Mouse (Mus musculus) liver, embryonic 11.5 days (tissue): ENCODE data around the gene Il6ra. TPM values are rescaled to one million over a fixed set of nuclear protein-coding genes. Genes with fewer than 3 reads are reported as not detected.

Experiments
- ATAC-seq: fragments of 200-750 bp; cut with Nextera tagmentation; replicated peaks from 2 replicates; pipeline ENCODE4 v1.8.0; 2017; ENCODE audit warnings: moderate number of reproducible peaks, mild to moderate bottlenecking, moderate TSS enrichment, moderate library complexity; ENCODE audit not compliant: low FRiP score
- DNase-seq: peaks from one replicate; pipeline ENCODE4 v3.0.0-alpha.2; 2017; ENCODE audit warnings: low spot score
- H3K27ac ChIP-seq: fragments of 300-500 bp; sonication (generic); 2 replicates; pipeline ENCODE4 v1.5.1; 2014; ENCODE audit warnings: mild to moderate bottlenecking, low read depth, low read length, control low read depth
- H3K27me3 ChIP-seq: fragments of 300-500 bp; sonication (generic); replicated peaks from 2 replicates; pipeline ENCODE4 v1.6.1; 2014; ENCODE audit warnings: low read length, mixed read lengths; ENCODE audit not compliant: control insufficient read depth, insufficient read depth
- H3K36me3 ChIP-seq: fragments of 300-500 bp; sonication (generic); 2 replicates; pipeline ENCODE4 v1.6.1; 2014; ENCODE audit warnings: mild to moderate bottlenecking, low read length, moderate library complexity, mixed read lengths; ENCODE audit not compliant: control insufficient read depth, insufficient read depth
- H3K4me1 ChIP-seq: fragments of 300-500 bp; sonication (generic); replicated peaks from 2 replicates; pipeline ENCODE4 v1.6.1; 2014; ENCODE audit warnings: low read length, mixed read lengths; ENCODE audit not compliant: control insufficient read depth, insufficient read depth
- H3K4me2 ChIP-seq: fragments of 300-500 bp; sonication (generic); 2 replicates; pipeline ENCODE4 v1.6.1; 2014; ENCODE audit warnings: mild to moderate bottlenecking, control low read depth, moderate library complexity
- H3K4me3 ChIP-seq: fragments of 300-500 bp; sonication (generic); 2 replicates; pipeline ENCODE4 v1.5.1; 2014; ENCODE audit warnings: low read depth, low read length, control low read depth
- H3K9ac ChIP-seq: fragments of 300-500 bp; sonication (generic); 2 replicates; pipeline ENCODE4 v1.6.1; 2014; ENCODE audit warnings: low read depth, low read length, control low read depth
- H3K9me3 ChIP-seq: fragments of 300-500 bp; sonication (generic); 2 replicates; pipeline ENCODE4 v1.6.1; 2016; ENCODE audit warnings: low read length, inconsistent platforms, mixed read lengths; ENCODE audit not compliant: control insufficient read depth
- WGBS: fragments of 180-500 bp; shearing (Covaris S2); extraction: QIAGEN DNeasy Blood & Tissue Kit; methylation state at CpG from one replicate; pipeline ENCODE4 v1.1.7; 2014; 5-methylcytosine and 5-hydroxymethylcytosine counted together
- polyA plus RNA-seq: library from polyadenylated mRNA; unstranded; fragments of >200 nt; fragmentation: Nextera tagmentation; extraction: Ambion mirVana; gene quantifications from 2 replicates; pipeline ENCODE4 v1.2.1, GENCODE M21; 2014

The Il6ra gene
- polyA plus RNA-seq, 1 experiment from 2014 or later = 1.0 TPM

DNA sequence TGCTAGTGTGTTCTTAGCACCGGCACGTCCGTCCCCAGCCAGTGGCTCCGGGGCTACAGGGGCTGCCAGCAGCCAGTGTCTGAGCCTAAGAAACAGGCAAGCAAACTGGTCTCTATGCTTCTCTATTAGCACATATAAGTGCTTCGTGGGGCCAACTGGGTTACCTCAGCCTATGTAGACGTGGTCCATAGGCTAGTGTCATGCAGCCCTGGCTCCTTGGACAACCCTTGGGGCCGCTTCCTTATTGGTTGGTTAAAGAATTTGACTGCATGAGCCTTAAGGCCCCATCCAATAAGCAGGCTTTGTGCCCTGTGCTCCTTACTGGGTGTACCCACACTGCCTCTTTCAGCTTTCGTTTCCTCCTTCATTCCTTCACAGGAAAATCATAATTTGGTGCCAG is 37.2 kb downstream of the Il6ra start:
- Histone ChIP-seq H3K36me3 (no peaks in the 10 kb centered on the region), H3K27ac (no peak overlapping the region), H3K4me3 (no peak overlapping the region), H3K9ac (no peak overlapping the region), H3K4me1 (peaks cover 14% of the 10 kb centered on the region), H3K4me2 (no peak overlapping the region), H3K9me3 (no peaks in the 10 kb centered on the region), H3K27me3 (no peaks in the 10 kb centered on the region)
- ATAC-seq (no peak), DNase-seq (no peak)
- 79% methylated on average over 8 of the region's 8 CpGs for WGBS

DNA sequence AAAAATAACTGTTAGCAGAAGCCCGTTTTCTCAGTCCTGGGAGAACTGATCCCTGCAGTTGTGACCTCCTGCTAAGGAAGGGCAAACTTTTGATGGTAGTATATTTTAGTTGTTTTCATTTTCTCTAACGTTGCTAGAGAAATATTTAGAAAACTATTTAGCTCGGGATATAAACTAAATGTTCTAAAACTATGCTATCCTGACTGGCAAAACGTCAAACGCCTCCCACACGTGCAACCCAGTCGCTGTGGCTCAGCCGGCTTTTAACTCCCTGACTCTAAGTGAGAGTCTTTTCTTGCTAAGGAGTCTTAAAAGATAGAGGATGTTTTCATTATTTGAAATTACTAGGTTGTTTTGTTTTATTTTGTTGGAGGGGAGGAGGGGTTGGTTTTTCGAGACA is 38.0 kb downstream of the Il6ra start:
- H3K36me3 ChIP-seq = no peaks in the 10 kb centered on the region
- no peak overlapping the region for H3K27ac ChIP-seq

DNA sequence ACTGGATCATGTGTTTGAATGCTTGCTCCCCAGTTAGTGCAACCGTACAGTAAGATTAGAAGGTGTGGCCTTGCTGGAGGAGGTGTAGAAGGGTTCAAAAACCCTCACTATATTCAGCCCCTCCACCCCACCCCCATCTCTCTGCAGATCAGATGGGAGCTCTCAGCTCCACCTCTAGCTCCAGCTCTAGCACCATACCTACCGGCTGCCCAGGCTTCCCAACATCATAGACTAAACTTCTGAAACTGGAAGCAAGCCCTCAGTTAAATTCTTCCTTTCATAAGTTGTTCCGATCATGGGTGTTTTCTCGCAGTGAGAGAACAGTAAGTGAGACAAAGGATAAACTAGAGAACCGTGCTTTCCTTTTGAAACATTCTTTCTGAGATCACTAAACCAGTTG is 38.9 kb downstream of the Il6ra start:
- DNase-seq = no peak
- Histone ChIP-seq H3K4me2 (no peak overlapping the region), H3K27me3 (no peaks in the 10 kb centered on the region), H3K36me3 (no peaks in the 10 kb centered on the region), H3K4me1 (peaks cover 25% of the 10 kb centered on the region), H3K9ac (0 out of 2 replicates have a peak overlapping the region, but pooled peaks have one; percentile 20), H3K27ac (no peak overlapping the region), H3K9me3 (no peaks in the 10 kb centered on the region), H3K4me3 (no peak overlapping the region)
- no peak for ATAC-seq
- 86% methylated on average over 5 of the region's 5 CpGs for WGBS

More for the DNA sequence above, 38.0 kb downstream of the Il6ra start:
- no peaks in the 10 kb centered on the region for H3K9me3 ChIP-seq
- no peak overlapping the region for H3K4me3 ChIP-seq
- DNase-seq (no peak), ATAC-seq (no peak)
- H3K9ac ChIP-seq = no peak overlapping the region
- H3K27me3 ChIP-seq = no peaks in the 10 kb centered on the region
- H3K4me1 ChIP-seq = peaks cover 21% of the 10 kb centered on the region
- H3K4me2 ChIP-seq = no peak overlapping the region
- WGBS = 83% methylated on average over 9 of the region's 9 CpGs

DNA sequence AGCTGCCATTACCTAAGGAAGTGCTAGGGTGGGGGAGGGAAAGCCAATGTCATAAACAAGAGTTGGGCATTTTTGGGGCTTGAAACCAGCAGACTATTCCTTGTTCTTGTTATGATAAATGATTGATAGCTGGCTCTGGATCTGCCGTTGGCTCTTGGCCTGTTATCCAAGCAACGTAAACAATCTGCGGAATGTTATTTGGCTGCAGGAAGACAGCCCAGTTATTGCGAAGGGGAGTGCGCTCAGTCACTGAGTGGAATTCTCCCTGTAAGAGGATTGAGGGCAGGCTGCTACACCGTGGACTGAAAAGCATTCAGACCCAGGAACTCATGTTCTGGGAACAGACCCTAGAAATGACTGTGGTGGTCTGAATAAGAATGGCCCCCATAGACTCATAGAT is 40.3 kb downstream of the Il6ra start:
- no peak overlapping the region for H3K9ac ChIP-seq
- H3K4me1 ChIP-seq = peaks cover 29% of the 10 kb centered on the region
- 0 out of 2 replicates have a peak overlapping the region, but pooled peaks have one; percentile 87 for H3K27ac ChIP-seq
- H3K4me3 ChIP-seq = no peak overlapping the region
- DNase-seq (no peak), ATAC-seq (no peak)
- H3K9me3 ChIP-seq = no peaks in the 10 kb centered on the region
- H3K36me3 ChIP-seq = no peaks in the 10 kb centered on the region
- H3K27me3 ChIP-seq = no peaks in the 10 kb centered on the region
- no peak overlapping the region for H3K4me2 ChIP-seq
- WGBS = 74% methylated on average over 6 of the region's 6 CpGs

DNA sequence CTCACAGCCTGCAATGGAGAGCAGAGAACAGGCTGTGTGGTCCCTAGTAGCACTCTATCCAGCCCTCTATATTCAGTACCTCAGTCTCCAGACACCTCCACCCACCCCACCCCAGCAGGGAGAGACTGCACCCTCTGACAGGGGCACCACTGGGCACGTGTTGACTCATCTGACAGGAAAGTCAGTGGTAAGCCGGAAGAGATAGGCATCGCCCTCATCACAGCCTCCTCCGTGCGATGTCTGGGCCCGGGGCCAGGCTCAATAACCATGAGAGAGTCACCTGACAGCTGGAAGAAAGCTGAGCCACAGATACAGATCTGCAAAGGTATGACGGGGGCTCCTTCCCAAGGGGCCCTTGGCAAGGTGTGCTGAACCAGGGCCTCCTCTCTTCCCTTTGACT is 40.8 kb downstream of the Il6ra start:
- Histone ChIP-seq H3K27ac (peak overlapping the region; percentile 87), H3K36me3 (no peaks in the 10 kb centered on the region), H3K4me1 (peaks cover 29% of the 10 kb centered on the region), H3K4me2 (no peak overlapping the region), H3K9me3 (no peaks in the 10 kb centered on the region), H3K9ac (0 out of 2 replicates have a peak overlapping the region, but pooled peaks have one; percentile 9), H3K4me3 (no peak overlapping the region), H3K27me3 (no peaks in the 10 kb centered on the region)
- WGBS = 71% methylated on average over 7 of the region's 7 CpGs
- ATAC-seq = peak; percentile 46; the same call in 1 of the 2 replicates
- no peak for DNase-seq

DNA sequence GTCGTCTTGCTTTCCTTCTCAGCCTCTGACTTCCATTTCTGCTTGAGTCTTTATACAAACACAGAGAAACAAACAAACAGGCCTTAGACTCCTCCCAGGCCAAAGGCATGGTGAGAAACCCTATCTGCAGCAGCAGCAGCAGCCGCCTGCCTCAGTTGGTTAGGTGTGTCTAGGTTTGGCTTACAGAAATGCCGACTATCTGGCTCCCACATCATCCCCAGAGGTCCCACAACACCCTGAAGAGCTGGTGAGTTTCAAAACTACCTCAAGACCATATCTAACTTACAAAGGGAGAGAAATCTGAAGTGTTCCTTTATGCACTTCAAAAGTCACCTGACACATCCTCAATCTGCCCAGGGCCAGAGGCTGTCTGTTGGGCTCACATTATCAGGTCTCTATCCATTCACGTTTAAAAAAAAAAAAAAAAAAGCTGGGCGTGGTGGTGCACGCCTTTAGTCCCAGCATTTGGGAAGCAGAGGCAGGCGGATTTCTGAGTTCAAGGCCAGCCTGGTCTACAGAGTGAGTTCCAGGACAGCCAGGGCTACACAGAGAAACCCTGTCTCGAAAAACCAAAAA is 41.6 kb downstream of the Il6ra start:
- 53% methylated on average over 8 of the region's 8 CpGs for WGBS
- H3K4me3 ChIP-seq = no peak overlapping the region
- peak overlapping the region; percentile 55 for H3K4me2 ChIP-seq
- peak overlapping the region; percentile 57 for H3K9ac ChIP-seq
- H3K27me3 ChIP-seq = no peaks in the 10 kb centered on the region
- H3K27ac ChIP-seq = peak overlapping the region; percentile 87
- ATAC-seq (peak; percentile 92), DNase-seq (no peak)
- peaks cover 29% of the 10 kb centered on the region for H3K4me1 ChIP-seq
- no peaks in the 10 kb centered on the region for H3K36me3 ChIP-seq
- H3K9me3 ChIP-seq = no peaks in the 10 kb centered on the region

DNA sequence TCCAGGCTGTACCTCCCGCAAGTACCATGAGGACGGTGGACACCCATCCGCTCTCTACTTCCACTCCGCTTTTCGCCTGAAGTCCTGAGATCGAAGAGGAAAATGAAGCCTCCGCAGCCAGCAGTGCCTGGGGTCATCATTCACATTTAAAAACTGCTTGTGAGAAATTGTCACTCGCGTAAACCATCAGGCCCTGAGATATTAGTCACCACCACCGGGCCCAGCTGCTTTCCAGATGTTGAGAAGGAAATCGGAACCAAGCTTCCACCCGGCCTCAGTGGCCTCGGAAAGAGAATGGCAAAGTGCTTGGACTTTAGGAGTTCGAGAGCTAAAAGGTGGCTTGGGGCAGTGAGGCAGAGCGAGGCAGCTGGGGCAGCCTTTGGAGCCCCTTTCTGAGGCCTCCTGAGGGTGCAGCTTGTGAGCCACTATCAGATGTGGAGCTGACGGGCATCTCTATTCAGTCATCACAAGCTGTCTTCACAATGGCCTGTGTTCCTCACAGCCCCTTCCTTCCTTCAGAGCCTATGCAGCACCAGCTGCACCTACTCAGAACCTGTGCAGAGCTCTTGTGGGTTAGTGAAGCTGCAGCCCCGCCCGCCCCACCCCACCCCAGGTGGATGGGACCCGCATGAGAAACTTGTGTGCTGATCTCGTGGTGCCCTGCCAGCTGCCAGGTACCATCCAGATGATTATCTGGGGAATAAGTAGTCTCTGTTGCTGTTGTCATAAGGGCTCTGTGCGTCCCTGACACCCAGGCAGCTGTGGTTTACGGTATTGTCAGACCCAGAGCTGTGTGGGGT is 42.3 kb downstream of the Il6ra start:
- Histone ChIP-seq H3K9ac (peak overlapping the region; percentile 57), H3K27me3 (no peaks in the 10 kb centered on the region), H3K4me2 (peak overlapping the region; percentile 55), H3K4me3 (no peak overlapping the region; the same call in 1 of the 2 replicates), H3K9me3 (no peaks in the 10 kb centered on the region), H3K4me1 (peaks cover 25% of the 10 kb centered on the region), H3K36me3 (no peaks in the 10 kb centered on the region), H3K27ac (peak overlapping the region; percentile 87)
- 68% methylated on average over 22 of the region's 22 CpGs for WGBS
- DNase-seq = no peak
- peak; percentile 54 for ATAC-seq

DNA sequence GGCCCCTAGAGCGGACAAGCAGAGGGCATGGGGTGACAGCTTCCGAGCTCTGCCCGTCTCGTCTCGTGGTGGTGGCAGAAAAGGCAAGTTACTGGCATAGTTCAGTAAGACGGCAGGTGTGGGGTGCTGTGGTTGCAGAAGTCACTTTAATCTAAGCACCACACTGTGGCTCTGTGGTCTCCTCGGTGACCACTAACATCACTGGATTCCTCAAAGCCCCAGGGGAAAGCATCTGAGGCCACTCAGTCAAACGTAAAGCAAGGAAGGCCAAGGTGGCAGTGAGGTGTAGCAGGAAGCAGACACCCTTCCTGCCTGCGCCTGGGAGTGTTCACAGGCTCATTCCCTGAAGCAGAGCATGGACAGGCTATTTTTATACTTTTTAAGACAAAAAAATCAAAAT is 43.4 kb downstream of the Il6ra start:
- Histone ChIP-seq H3K4me1 (peaks cover 25% of the 10 kb centered on the region), H3K36me3 (no peaks in the 10 kb centered on the region), H3K4me3 (no peak overlapping the region), H3K27me3 (no peaks in the 10 kb centered on the region), H3K4me2 (no peak overlapping the region), H3K9ac (no peak overlapping the region), H3K27ac (no peak overlapping the region), H3K9me3 (no peaks in the 10 kb centered on the region)
- no peak for DNase-seq
- 58% methylated on average over 9 of the region's 9 CpGs for WGBS
- ATAC-seq = no peak

DNA sequence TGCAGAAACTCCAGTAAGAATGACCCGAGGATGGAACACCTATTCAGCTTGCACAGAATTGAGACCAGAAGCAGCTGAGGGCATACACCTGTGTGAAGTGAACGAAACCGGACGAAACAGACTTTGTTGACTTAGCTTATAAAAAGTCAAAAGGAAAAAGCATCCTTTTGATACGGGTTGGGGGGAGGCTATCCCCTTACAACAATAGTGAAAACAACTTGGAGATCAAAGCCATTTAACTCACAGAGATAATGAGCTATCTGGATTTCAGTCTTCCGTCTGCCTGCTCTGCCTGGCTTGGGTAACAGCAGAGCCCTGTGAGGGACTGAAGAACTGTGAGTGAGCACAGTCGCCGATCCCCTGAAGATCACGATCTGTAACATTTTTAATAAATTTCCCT is 44.0 kb downstream of the Il6ra start:
- DNase-seq (no peak), ATAC-seq (no peak)
- Histone ChIP-seq H3K9me3 (no peaks in the 10 kb centered on the region), H3K27me3 (no peaks in the 10 kb centered on the region), H3K36me3 (no peaks in the 10 kb centered on the region), H3K4me3 (no peak overlapping the region), H3K9ac (no peak overlapping the region), H3K4me1 (peaks cover 25% of the 10 kb centered on the region), H3K27ac (no peak overlapping the region), H3K4me2 (no peak overlapping the region)
- 57% methylated on average over 9 of the region's 9 CpGs for WGBS
